Mouse (Mus musculus): ENCODE results near the gene Vwa3a.
"Not testable (repeated sequence)": the region's sequence is repeated elsewhere in the genome, so short reads cannot be mapped to it uniquely, and the experiment has no call there.

The Vwa3a gene

GRCm38 (mm10) chr7:120739018-120739417, at the start of gene Vwa3a:
TSS of gene Vwa3a (plus strand) at chr7:120739318.
- no peak for DNase-seq (ENCODE audit: low read depth, low spot score)

- DNase-seq (ENCODE audit: low read depth, low spot score) = no peak
These were observed 48.5 kb upstream of the Vwa3a start for GRCm38 (mm10) chr7:120690634-120691033.

GRCm38 (mm10) chr7:120693831-120694375, 45.2 kb upstream of the Vwa3a start:
- DNase-seq (ENCODE audit: low read depth, low spot score) = no peak

- DNase-seq (ENCODE audit: low read depth, low spot score) = no peak
These were observed 43.9 kb upstream of the Vwa3a start for GRCm38 (mm10) chr7:120695196-120695595.

GRCm38 (mm10) chr7:120695641-120696040, 43.5 kb upstream of the Vwa3a start:
- no peak for DNase-seq (ENCODE audit: low read depth, low spot score)

- DNase-seq (ENCODE audit: low read depth, low spot score) = no peak
These were observed 42.8 kb upstream of the Vwa3a start for GRCm38 (mm10) chr7:120696331-120696730.

GRCm38 (mm10) chr7:120699586-120699985, 39.5 kb upstream of the Vwa3a start:
- no peak for DNase-seq (ENCODE audit: low read depth, low spot score)

- DNase-seq (ENCODE audit: low read depth, low spot score) = no peak
These were observed 35.2 kb upstream of the Vwa3a start for GRCm38 (mm10) chr7:120703888-120704287.

GRCm38 (mm10) chr7:120712071-120712470, 27.0 kb upstream of the Vwa3a start:
- DNase-seq (ENCODE audit: low read depth, low spot score) = no peak

GRCm38 (mm10) chr7:120713225-120713624, 25.9 kb upstream of the Vwa3a start:
- DNase-seq (ENCODE audit: low read depth, low spot score) = no peak

- not testable (repeated sequence) for DNase-seq (ENCODE audit: low read depth, low spot score)
These were observed 25.2 kb upstream of the Vwa3a start for GRCm38 (mm10) chr7:120713951-120714350.

GRCm38 (mm10) chr7:120717261-120717660, 21.9 kb upstream of the Vwa3a start:
- no peak for DNase-seq (ENCODE audit: low read depth, low spot score)

- no peak for DNase-seq (ENCODE audit: low read depth, low spot score)
These were observed 18.1 kb upstream of the Vwa3a start for GRCm38 (mm10) chr7:120721051-120721450.

GRCm38 (mm10) chr7:120721456-120721855, 17.7 kb upstream of the Vwa3a start:
- no peak for DNase-seq (ENCODE audit: low read depth, low spot score)

GRCm38 (mm10) chr7:120722063-120722462, 17.1 kb upstream of the Vwa3a start:
- DNase-seq (ENCODE audit: low read depth, low spot score) = no peak

- no peak for DNase-seq (ENCODE audit: low read depth, low spot score)
These were observed 16.3 kb upstream of the Vwa3a start for GRCm38 (mm10) chr7:120722839-120723278.

GRCm38 (mm10) chr7:120727581-120727980, 11.5 kb upstream of the Vwa3a start:
- DNase-seq (ENCODE audit: low read depth, low spot score) = peak; percentile 37

GRCm38 (mm10) chr7:120729635-120730034, 9.5 kb upstream of the Vwa3a start:
- no peak for DNase-seq (ENCODE audit: low read depth, low spot score)

- DNase-seq (ENCODE audit: low read depth, low spot score) = no peak
These were observed 6.2 kb upstream of the Vwa3a start for GRCm38 (mm10) chr7:120732906-120733305.

- DNase-seq (ENCODE audit: low read depth, low spot score) = no peak
These were observed 512 bp downstream of the Vwa3a start for GRCm38 (mm10) chr7:120739558-120740101.

GRCm38 (mm10) chr7:120743366-120744351, 4.5 kb downstream of the Vwa3a start:
- DNase-seq (ENCODE audit: low read depth, low spot score) = no peak

GRCm38 (mm10) chr7:120744606-120745005, 5.5 kb downstream of the Vwa3a start:
- no peak for DNase-seq (ENCODE audit: low read depth, low spot score)

- DNase-seq (ENCODE audit: low read depth, low spot score) = no peak
These were observed 6.9 kb downstream of the Vwa3a start for GRCm38 (mm10) chr7:120746029-120746428.
